Mouse (Mus musculus): ENCODE data around the gene Mtmr11.

Gene Mtmr11

DNA sequence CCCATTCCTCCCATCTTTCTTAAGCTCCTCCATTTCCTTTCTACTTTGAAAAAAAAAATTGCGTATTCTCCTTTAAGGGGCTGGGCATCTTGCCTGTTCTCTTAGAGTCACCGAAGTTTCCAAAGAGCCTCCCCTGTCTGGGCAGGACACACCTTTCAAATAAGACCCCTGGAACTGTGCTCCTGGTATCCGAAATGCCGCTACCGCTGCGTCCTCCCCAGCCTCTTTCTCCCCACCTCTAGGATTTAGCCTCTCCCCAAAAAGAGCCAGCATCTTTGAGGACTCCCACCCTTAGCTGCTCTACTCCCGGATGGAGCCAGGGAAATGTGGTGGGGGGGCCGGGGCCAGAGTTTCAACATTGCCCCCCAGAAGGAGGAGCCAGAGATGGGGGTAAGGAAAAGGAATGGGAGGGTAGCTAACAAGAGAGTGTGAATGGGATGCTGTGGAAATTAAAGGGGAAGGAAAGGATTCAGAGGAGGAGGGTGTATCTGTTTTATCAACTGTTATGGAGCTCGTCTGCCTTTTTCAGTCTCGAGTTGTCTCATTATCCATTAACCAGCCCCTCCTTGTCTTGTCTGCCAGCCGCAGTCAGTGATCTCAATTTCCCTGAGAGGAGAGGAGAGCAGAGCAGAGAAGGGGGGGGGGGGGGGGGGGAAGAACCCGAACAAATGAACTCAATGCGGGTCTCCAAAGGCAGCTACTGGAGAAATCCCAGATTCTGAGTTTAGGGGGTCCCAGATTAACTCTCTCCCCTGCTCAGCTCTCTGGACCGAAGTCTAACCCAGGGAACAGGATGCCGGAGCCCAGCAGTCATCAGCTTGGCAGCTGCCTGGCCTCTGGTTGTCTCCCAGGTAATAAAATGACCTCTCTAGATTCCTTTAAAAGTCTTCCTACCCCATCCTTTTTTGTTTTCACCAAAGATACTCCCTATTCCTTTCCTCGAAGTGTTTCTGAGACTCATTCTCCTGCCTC is at the start of gene Mtmr11:
Mtmr11 (plus strand) TSS at position 136 of the 972 bp plus-strand sequence.
- DNase-seq = peak; percentile 63

DNA sequence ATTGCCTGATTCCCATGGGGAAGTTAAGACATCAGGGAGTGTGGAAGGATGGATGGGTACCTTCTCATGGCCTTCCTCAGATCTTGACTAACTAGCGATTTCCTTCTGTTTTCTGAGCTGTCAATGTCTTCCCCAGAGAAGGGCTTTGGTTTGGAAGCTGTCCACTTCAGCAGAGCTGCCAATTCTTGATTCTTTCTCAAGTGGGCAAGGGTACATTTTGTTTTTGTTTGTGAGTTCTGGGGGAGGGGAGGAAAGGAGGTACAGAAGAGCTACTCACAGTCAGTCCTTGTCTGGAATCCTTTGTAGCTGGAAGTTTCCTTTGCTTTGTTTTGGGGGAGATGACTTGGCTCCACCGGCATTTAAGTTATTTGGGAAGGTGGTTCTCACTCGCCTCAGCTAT is 48.6 kb upstream of the Mtmr11 start:
- no peak for DNase-seq

DNA sequence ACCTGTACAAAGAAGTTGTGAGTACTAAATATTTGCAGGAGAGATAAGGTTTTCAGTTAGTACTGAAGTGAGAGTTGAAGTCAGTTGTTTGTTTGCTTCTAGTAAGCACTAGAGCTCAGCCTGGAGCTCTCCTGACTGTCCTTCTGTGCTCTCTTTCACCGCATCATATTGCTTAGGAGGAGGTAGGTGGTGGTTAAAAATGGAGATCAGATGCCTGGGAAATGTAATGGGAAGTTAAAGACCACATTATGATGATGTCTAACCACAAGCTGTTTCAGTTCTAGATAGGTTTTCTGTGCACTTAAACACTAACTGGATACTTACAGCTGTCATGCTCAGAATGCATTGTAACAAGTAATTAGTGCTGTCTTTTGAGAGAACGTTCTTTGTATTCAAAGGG is 43.7 kb upstream of the Mtmr11 start:
- no peak for DNase-seq

DNA sequence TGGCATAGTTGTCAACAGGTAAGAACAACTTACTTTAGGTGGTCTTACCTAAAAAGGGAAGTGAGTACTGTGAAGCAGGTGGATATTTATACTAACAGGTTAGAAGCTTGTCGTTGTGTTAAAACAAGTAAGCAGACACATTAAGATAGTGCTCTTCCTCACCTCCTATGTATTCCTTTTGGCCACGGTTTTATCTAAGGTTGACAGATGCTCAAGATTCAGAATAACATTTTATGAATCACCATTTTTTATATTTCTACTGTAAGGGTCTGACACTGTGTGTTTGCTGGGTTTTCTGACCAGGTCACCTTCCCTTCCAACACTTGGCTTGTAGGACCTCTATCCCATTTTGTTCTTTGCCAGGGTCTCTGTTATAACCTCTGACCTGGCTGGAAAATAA is 43.1 kb upstream of the Mtmr11 start:
- no peak for DNase-seq

DNA sequence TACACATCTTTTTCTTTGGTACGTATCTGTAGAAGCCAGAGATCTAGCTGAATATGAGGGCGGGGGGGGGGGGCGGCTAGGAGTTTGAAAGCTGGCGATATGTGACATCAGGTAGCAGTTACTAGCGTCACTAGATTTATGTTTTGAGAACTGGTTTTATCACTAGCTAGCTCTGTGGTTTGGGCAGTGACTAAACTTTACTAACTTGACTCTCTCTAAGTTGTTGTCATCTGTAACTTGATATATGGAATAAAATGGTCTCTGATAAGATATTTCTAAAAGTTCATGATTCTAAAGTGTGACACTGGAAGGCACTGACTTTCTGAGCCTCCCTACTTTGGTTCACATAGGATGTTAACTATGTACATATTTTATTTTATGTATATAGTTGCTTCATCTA is 37.6 kb upstream of the Mtmr11 start:
- no peak for DNase-seq

DNA sequence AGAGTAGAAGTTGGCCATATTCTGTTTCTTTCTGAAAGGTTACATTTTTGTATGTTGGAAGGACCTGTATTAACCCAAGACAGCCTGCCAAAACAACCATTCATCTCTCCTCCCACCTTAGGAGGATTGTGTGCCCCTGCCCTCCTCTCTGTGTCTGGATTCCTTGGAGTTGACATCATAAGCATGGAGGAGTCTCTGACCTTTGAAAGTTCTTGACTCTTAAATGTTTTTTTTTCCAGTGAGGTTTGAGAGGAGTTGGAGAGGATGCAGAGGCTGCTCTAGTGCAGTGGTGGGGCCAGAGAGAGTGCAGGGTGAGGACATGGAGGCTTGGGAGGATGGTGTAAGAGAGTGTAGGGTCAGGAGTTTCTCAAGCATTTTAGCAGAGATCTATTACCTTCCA is 33.7 kb upstream of the Mtmr11 start:
- DNase-seq = peak; percentile 14

DNA sequence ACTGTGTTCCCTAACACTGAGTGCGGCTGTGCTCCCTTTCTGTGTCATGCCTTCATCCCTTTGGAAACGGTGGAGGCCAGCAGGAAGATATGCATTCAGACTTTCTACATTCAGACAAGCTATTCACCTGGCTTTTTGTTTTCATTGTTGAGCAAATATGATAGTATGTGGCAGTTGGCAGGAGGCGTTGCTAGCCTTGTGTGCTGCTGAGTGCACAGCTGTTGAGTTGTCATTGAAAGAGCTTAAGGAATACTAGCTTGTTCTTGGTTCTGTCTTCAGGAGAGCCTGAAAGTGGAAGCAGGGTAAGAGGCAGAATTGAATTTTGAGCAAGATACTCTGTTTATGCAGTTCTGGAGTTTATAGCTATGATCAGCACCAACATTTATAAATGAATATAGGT is 29.3 kb upstream of the Mtmr11 start:
- no peak for DNase-seq

DNA sequence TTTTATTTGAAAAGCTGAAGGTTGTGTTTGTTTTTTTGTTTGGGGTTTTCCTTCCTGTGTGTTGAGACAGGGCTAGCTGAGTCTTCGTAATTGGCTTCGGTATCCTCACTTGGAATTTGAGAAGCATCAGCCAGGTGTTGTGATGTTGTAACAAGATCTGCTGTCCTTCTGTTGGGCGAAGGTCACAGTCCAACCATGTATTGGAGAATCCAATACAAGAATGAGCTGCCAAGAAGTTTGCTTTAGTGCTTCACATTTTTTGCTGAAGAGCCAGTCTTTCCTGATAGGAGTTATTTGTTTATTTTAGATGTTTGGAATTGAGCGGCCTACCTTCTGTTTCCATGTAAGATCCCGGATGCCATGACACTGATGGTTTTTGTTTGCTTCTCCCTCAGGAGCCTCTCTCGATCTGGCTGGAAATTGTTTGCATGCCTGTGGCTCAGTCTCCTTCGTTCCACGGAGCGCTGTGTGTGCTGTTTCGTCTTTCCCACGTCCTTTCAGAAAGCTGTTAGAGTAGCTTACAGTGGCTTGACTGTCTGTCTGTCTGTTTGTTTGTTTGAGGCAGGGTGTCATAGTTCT is 28.4 kb upstream of the Mtmr11 start:
- DNase-seq = peak; percentile 60

DNA sequence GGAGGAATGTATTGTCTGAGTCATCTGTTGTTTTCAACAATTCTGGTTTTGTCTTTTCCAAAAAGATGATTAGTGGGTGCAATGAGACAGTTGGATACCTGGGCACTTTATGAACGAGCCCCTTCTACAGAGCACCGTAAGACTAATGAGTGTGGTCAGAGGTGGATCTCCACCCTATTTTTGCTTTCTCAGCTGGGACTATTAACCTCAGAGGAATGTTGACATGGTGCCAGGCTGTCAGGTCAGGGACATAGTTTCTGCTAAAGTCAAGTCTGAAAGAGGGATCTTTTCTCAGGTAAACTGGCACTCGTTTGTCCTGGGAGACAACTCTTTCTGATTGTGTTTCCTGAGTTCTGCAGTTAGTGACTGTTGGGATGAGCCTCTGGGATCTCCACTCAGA is 26.8 kb upstream of the Mtmr11 start:
- DNase-seq = peak; percentile 81

DNA sequence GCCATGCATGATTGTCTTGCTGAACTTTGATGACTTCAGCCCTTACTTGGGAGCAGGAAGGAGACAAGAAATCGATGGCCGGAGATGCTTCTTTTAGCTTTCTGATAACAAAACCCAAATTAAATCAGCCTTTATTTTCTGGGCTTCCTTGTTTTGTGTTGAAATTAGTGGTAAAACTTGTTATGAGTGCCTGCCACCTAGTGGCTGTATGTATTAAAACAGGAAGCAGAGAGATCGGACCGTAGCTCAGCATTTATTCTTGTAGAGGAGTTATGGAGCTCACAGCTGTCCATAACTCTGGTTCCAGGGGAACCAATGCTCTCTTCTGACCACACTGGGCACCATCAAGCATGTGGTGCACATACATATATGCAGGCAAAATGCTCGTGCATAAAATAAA is 13.9 kb upstream of the Mtmr11 start:
- no peak for DNase-seq

DNA sequence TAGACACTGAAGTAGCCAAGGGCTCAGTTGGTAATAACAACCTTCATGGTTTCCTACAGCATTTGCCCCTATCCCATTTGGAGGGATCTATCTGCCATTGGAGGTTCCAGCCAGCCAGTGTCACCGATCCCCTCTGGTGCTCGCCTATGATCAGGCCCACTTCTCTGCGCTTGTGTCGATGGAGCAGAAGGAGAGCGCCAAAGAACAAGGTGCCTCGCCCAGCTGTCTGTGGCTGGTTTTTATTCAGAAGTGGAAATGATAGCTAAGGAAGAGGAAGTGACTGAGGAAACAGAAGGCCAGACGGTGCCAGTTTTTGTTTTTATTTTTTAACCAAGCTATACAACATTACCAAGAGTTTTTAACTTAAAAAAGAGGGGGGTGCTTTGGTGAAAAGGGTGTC is 10.0 kb upstream of the Mtmr11 start:
- no peak for DNase-seq

DNA sequence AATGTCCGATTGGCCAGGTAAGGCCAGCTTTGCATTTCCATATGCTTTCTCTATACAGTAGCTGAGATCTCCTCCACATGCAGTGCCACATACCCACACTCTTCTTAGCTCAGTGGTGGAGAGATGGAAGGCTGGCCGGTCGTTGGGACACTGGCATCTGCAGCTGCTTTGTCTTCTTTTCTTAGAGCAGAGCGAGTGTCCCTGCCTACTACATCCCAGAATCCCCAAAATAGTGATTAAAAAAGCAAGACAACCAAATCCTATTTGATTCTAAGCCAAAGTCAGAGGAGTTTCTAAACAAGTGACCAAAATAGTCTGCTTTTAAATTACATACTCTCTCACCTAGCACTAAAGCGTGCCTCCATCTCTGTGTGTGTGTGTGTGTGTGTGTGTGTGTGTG is 9.2 kb upstream of the Mtmr11 start:
- no peak for DNase-seq

DNA sequence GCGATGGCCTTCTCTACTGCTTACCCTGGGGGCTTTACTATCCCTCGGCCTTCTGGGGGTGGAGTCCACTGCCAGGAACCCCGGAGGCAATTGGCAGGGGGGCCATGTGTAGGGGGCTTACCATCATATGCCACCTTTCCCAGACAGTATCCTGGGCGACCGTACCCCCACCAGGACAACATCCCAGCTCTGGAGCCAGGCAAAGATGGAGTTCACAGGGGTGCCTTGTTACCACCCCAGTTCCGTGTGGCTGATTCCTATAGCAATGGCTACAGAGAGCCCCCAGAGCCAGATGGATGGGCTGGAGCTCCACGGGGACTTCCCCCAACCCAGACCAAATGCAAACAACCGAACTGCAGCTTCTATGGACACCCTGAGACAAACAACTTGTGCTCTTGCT is 6.3 kb upstream of the Mtmr11 start:
- no peak for DNase-seq

DNA sequence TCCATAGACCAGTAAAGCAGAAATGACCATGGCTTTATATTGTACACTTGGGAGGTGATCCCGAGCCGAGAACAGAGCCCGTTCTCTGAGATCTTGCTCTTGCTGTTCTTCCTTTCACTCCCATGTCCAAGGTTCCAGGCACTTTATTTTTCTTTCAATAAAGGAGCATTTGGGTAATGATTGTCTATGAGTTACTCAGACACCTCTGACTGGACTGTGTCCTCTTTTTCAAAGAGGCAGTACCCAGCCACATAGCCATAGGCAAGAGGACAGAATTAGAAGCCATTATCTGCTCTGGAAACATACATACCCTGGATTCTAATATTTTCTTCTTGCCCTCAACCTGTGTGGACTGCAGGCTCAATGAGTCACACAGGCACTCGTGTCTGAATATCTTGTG is 2.0 kb upstream of the Mtmr11 start:
- no peak for DNase-seq

DNA sequence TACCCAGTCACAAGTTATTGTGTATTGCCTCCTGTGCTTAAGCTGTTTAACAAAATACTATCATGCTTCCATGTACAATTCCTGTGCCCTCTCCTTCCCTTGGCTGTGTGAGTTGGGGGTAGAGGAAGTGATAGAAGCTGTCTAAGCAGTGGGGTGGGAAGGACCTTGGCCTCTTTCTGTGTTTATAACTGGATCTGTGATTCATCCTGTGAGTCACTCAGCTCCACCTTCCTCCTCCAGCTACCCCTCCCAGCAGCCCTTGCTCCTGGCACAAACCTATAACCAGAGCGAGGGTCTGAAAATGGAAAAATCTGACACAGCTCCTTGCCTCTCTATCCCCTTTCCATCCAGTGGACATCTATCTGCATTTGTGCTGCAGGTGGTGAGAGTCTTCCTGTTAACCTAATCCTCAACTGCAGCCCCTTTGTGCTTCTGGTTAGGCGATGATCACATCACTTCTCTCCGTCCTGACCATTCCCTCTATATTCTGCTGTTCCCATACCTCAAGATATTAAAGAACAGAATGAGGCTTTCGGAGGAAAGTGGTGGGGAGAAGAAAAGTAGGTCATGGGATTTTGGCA is 1.5 kb upstream of the Mtmr11 start:
- DNase-seq = peak; percentile 77

DNA sequence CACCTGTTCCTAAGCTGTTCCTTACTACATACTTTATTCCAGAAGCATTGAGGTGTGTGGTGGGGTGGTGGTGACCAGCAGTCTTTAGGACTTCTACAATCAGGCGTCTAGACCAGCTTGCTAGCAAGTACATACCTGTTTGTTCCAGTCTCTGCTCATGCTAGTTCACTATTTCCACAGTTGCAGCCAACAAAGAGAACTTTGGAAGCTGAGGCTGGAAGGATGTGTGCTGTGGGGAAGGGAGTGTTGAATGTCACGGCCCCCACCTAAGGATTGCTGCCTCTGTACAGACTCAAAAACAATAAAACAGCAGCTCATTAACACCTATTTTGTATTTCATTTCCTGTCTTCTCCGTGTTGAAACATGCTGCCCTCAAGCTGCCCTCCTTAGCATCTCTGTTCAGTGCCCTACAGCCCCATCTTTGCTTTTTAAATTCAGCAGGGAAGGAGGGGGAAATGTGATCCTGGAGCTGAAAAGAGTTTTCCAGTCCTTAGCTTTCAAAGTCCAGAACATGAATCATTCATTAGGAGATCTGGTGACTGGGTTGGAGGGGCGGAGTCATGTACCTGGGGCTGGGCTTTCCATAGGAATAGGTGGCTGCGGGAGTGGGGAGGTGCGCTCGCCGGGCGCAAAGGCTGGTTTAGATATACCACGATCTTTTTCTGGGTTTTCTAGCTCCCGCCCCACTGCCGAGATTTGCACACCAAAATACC is 844 bp upstream of the Mtmr11 start:
- DNase-seq = peak; percentile 92

DNA sequence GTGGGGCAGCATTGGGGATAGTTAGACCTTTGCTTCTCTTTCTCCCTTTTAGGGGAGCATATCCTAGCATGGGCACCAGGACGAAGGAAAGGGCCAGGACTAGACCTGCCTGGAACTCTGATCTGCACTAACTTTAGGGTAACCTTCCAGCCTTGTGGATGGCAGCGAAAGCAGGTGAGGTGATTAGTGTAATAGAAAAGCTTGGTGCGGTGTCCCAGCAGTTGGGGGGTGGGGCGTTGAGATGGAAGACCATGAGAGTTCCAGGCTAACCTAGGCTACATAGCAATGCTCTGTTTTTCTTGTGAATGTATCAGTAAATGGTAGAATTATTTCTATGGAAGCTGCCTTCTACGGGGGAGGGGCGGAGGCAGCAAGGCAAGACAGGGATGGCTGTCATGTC is 1.2 kb downstream of the Mtmr11 start:
- no peak for DNase-seq

DNA sequence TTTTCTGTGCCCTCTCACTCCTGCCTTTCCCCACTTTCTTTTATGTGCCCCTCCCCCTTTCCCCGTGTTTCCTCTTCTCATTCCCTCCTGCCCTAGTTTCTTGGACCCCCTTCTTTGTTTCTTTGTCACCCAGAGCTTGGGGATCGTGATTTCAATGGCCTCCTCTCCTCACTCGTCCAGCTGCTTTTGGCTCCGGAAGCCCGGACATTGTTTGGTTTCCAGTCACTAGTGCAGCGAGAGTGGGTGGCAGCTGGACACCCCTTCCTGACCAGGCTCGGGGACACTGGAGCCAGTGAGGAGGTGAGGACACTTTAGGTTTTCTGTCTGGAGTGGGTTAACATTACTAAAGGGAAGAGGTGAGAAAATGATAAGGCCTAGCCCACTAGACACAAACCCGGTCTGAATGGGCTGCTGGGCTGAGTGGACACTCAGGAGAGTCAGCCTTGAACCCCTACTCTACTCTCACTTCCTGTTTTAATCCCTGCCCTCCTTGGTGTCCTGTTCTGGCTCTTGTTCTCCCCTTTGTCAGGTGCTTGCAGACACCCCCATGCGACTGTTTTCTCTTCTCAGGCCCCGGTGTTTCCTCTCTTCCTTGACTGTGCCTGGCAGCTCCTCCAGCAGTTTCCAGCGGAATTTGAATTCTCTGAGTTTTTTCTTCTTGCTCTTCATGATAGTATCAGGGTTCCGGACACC is 6.8 kb downstream of the Mtmr11 start:
- DNase-seq = no peak

DNA sequence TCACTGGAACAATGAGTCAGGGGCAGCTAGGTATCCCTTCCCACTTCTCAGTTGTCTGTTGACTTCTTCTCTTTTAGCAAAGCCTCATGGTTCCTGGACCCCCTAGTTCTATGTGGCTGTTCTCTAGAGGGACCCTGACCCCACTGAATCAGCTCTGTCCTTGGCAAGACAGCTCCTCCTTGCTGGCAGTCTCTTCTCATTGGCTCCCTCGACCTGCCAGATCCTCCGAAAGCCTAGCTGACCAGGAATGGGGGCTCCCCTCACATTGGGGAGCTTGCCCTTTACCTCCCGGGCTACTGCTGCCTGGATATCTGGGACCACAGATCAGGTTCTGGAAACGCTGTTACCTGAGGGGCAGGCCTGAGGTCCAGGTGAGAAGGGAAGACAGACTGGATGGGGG is 8.5 kb downstream of the Mtmr11 start:
- no peak for DNase-seq

DNA sequence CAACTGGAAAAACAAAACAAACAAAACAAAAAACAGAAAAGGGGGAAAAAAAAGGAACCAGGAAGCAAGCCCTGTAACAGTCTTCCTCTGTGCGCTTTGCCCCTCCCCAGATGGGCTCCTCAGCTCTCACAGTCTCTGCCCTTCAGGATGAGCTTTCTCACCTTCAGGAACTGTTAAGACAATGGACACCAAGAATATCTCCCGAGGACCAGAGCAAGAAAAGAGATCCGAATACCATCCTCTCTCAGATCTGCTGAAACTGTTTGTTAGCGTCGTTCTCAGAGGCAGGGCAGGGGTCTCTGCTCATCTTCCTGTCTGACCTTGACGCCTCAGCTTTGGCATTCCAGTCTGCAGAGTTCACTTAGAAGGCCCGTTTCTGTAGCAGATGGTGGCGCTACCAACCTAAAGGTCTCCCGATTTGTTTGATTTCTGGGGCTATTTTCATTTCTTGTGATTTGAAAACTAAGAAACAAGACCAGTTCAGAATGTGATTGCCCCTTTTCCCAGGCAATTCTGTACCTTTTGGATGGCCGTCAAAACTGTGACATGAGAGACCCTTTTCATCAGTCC is 9.3 kb downstream of the Mtmr11 start:
- no peak for DNase-seq

DNA sequence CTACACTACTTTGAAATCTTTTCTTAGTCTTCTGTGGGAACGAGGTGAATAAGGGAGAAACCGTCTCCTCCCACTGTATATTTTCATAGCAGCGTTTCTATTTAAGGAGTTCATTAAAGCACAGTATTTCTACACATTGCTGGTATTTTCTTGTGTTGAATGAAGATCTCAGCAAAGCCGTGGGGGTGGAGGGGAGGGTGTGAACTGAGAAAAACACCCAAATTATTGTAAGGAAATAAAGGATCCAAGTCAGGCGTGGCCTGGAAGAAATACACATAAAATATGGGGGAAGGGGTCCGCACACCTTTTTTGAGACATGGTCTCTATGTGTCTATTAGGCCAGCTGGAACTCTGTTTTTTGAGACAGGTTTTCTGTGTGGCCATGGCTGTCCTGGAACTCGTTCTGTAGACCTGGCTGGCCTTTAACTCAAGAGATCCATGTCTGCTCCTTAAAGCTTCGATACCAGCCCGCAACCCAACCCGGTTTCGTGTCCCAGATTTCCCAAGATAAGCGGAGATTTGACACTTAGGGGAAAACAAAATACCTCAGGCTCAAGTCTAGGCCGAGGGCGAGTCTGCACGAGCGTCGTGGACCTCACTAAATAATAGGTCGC is 9.9 kb downstream of the Mtmr11 start:
- DNase-seq = no peak
